Mouse (Mus musculus) cerebellum, adult 2 months (tissue): ENCODE results near the gene Vmn1r1.

Experiments used
- CTCF ChIP-seq: fragments of 200-500 bp; IDR thresholded peaks from 2 replicates; pipeline ENCODE4 v1.5.1; 2011; ENCODE audit warnings: low read depth, mild to moderate bottlenecking, control low read depth, low read length, moderate library complexity, borderline replicate concordance; ENCODE audit not compliant: insufficient read depth
- POLR2A ChIP-seq: fragments of 200-500 bp; IDR thresholded peaks from 2 replicates; pipeline ENCODE4 v1.6.1; 2011; ENCODE audit warnings: low read length, control low read depth, borderline replicate concordance; ENCODE audit not compliant: insufficient read depth

GRCm38 (mm10) chr1:182110708-182111385 is 53.4 kb downstream of the Vmn1r1 start:
- TF ChIP-seq CTCF (no peak), POLR2A (no peak)
